Mouse (Mus musculus) heart, postnatal 0 days (tissue): ENCODE data around the gene Pmm1. TPM values are rescaled to one million over a fixed set of nuclear protein-coding genes. Genes with fewer than 3 reads are reported as not detected.

Source experiments
- ATAC-seq: fragments of 200-750 bp; cut with Nextera tagmentation; 2 replicates; pipeline ENCODE4 v1.8.0; 2017; ENCODE audit warnings: low read depth, moderate number of reproducible peaks, moderate library complexity; ENCODE audit not compliant: insufficient read depth
- DNase-seq: peaks from one replicate; pipeline ENCODE4 v3.0.0-alpha.2; 2016; ENCODE audit warnings: low spot score
- H3K27ac ChIP-seq: fragments of 300-500 bp; sonication (generic); 2 replicates; pipeline ENCODE4 v1.5.1; 2014; ENCODE audit warnings: low read depth, mild to moderate bottlenecking
- H3K27me3 ChIP-seq: fragments of 300-500 bp; sonication (generic); 2 replicates; pipeline ENCODE4 v1.6.1; 2014; ENCODE audit warnings: low read length, mixed read lengths; ENCODE audit not compliant: control insufficient read depth, insufficient read depth
- H3K36me3 ChIP-seq: fragments of 300-500 bp; sonication (generic); replicated peaks from 2 replicates; pipeline ENCODE4 v1.6.1; 2014; ENCODE audit warnings: low read length, mixed read lengths; ENCODE audit not compliant: control insufficient read depth, insufficient read depth
- H3K4me1 ChIP-seq: fragments of 300-500 bp; sonication (generic); 2 replicates; pipeline ENCODE4 v1.6.1; 2014; ENCODE audit warnings: antibody characterized with exemption; ENCODE audit not compliant: control insufficient read depth, insufficient read depth
- H3K4me2 ChIP-seq: fragments of 300-500 bp; sonication (generic); 2 replicates; pipeline ENCODE4 v1.6.1; 2014; ENCODE audit warnings: low read depth, mild to moderate bottlenecking, low read length, moderate library complexity
- H3K4me3 ChIP-seq: fragments of 300-500 bp; sonication (generic); 2 replicates; pipeline ENCODE4 v1.5.1; 2014; ENCODE audit warnings: low read depth, low read length
- H3K9ac ChIP-seq: fragments of 300-500 bp; sonication (generic); replicated peaks from 2 replicates; pipeline ENCODE4 v1.6.1; 2014; ENCODE audit warnings: low read depth, low read length, mixed read lengths
- H3K9me3 ChIP-seq: fragments of 300-500 bp; sonication (generic); replicated peaks from 2 replicates; pipeline ENCODE4 v1.6.1; 2016; ENCODE audit warnings: low read length; ENCODE audit not compliant: control insufficient read depth
- CTCF ChIP-seq: IDR thresholded peaks from 2 replicates; pipeline ENCODE4 v1.5.1; 2016; ENCODE audit warnings: antibody characterized with exemption, control low read depth, low read depth
- EP300 ChIP-seq: IDR thresholded peaks from 2 replicates; pipeline ENCODE4 v1.6.1; 2016; ENCODE audit warnings: antibody characterized with exemption, low read depth
- WGBS: fragments of 180-500 bp; shearing (Covaris S2); extraction: QIAGEN DNeasy Blood & Tissue Kit; methylation state at CpG from one replicate; pipeline ENCODE4 v1.1.7; 2014; 5-methylcytosine and 5-hydroxymethylcytosine counted together
- polyA plus RNA-seq: library from polyadenylated mRNA; unstranded; fragments of >200 nt; fragmentation: Nextera tagmentation; extraction: Ambion mirVana; gene quantifications from 2 replicates; pipeline ENCODE4 v1.2.1, GENCODE M21; 2015
- total RNA-seq: library from RNA; depleted of rRNA; stranded (reverse); fragments of >200 nt; gene quantifications from 2 replicates; pipeline ENCODE4 v1.2.3, GENCODE M21; 2014; ENCODE audit warnings: low replicate concordance

Pmm1 gene
- total and polyA plus RNA-seq, 2 experiments from 2014 or later, result 17.8 to 27.0 TPM

GRCm38 (mm10) chr15:81949076-81949475 lies 11.7 kb downstream of the Pmm1 start:
- Histone ChIP-seq H3K4me1 (no peaks in the 10 kb centered on the region), H3K4me2 (no peak overlapping the region), H3K36me3 (no peaks in the 10 kb centered on the region), H3K4me3 (no peak overlapping the region), H3K9me3 (no peaks in the 10 kb centered on the region), H3K27me3 (no peaks in the 10 kb centered on the region), H3K9ac (no peak overlapping the region), H3K27ac (no peak overlapping the region)
- TF ChIP-seq CTCF (no peak), EP300 (no peak)
- 79% methylated on average over 10 of the region's 10 CpGs for WGBS
- ATAC-seq (no peak), DNase-seq (no peak)

GRCm38 (mm10) chr15:81943176-81943749 lies 17.5 kb downstream of the Pmm1 start:
- Histone ChIP-seq H3K4me3 (no peak overlapping the region), H3K27ac (no peak overlapping the region), H3K9me3 (no peaks in the 10 kb centered on the region), H3K4me1 (no peaks in the 10 kb centered on the region), H3K4me2 (no peak overlapping the region), H3K9ac (no peak overlapping the region), H3K36me3 (no peaks in the 10 kb centered on the region), H3K27me3 (0 out of 2 replicates have a peak, but pooled peaks cover 4% of the 10 kb centered on the region)
- ATAC-seq (no peak), DNase-seq (no peak)
- TF ChIP-seq CTCF, result no peak
- 24% methylated on average over 9 of the region's 9 CpGs for WGBS

GRCm38 (mm10) chr15:81941010-81941409 lies 19.7 kb downstream of the Pmm1 start:
- no peaks in the 10 kb centered on the region for H3K36me3 ChIP-seq
- WGBS, result 84% methylated on average over 2 of the region's 2 CpGs
- TF ChIP-seq EP300 (no peak), CTCF (no peak)
- H3K4me2 ChIP-seq, result no peak overlapping the region
- ATAC-seq, result no peak
- peaks cover 14% of the 10 kb centered on the region; the same call in 1 of the 2 replicates for H3K4me1 ChIP-seq
- no peak overlapping the region for H3K4me3 ChIP-seq
- H3K9me3 ChIP-seq, result no peaks in the 10 kb centered on the region
- 0 out of 2 replicates have a peak, but pooled peaks cover 4% of the 10 kb centered on the region for H3K27me3 ChIP-seq
- no peak overlapping the region for H3K27ac ChIP-seq
- no peak for DNase-seq
- no peak overlapping the region for H3K9ac ChIP-seq

GRCm38 (mm10) chr15:81940219-81940618 lies 20.5 kb downstream of the Pmm1 start:
- no peak for TF ChIP-seq CTCF
- H3K27ac ChIP-seq, result no peak overlapping the region

GRCm38 (mm10) chr15:81939774-81940173 lies 21.0 kb downstream of the Pmm1 start:
- no peaks in the 10 kb centered on the region for H3K36me3 ChIP-seq
- no peak overlapping the region for H3K9ac ChIP-seq
- H3K4me3 ChIP-seq, result no peak overlapping the region
- DNase-seq (no peak), ATAC-seq (no peak)
- no peaks in the 10 kb centered on the region for H3K9me3 ChIP-seq
- peaks cover 14% of the 10 kb centered on the region; the same call in 1 of the 2 replicates for H3K4me1 ChIP-seq
- no peak overlapping the region for H3K27ac ChIP-seq
- TF ChIP-seq EP300, result no peak
- no peak for TF ChIP-seq CTCF
- 81% methylated on average over 4 of the region's 4 CpGs for WGBS
- no peak overlapping the region for H3K4me2 ChIP-seq
- H3K27me3 ChIP-seq, result 0 out of 2 replicates have a peak, but pooled peaks cover 4% of the 10 kb centered on the region

More at GRCm38 (mm10) chr15:81940219-81940618, 20.5 kb downstream of the Pmm1 start:
- H3K4me2 ChIP-seq, result no peak overlapping the region
- DNase-seq (no peak), ATAC-seq (no peak)
- WGBS, result 86% methylated on average over 5 of the region's 5 CpGs
- H3K4me3 ChIP-seq, result no peak overlapping the region
- 0 out of 2 replicates have a peak, but pooled peaks cover 4% of the 10 kb centered on the region for H3K27me3 ChIP-seq
- no peak overlapping the region for H3K9ac ChIP-seq
- no peaks in the 10 kb centered on the region for H3K36me3 ChIP-seq
- peaks cover 14% of the 10 kb centered on the region; the same call in 1 of the 2 replicates for H3K4me1 ChIP-seq
- H3K9me3 ChIP-seq, result no peaks in the 10 kb centered on the region

- Histone ChIP-seq H3K27me3 (0 out of 2 replicates have a peak, but pooled peaks cover 4% of the 10 kb centered on the region), H3K4me3 (no peak overlapping the region), H3K9me3 (no peaks in the 10 kb centered on the region), H3K4me1 (peaks cover 14% of the 10 kb centered on the region; the same call in 1 of the 2 replicates), H3K9ac (no peak overlapping the region), H3K4me2 (no peak overlapping the region), H3K27ac (no peak overlapping the region), H3K36me3 (no peaks in the 10 kb centered on the region)
- DNase-seq, result no peak
- WGBS, result 75% methylated on average over 10 of the region's 10 CpGs
- no peak for ATAC-seq
- TF ChIP-seq CTCF, result no peak
- no peak for TF ChIP-seq EP300
These were observed 21.5 kb downstream of the Pmm1 start for GRCm38 (mm10) chr15:81939157-81939715.
